Comparison of ENCODE assay signal across 15 mouse cellular contexts in the genomic region with DNA sequence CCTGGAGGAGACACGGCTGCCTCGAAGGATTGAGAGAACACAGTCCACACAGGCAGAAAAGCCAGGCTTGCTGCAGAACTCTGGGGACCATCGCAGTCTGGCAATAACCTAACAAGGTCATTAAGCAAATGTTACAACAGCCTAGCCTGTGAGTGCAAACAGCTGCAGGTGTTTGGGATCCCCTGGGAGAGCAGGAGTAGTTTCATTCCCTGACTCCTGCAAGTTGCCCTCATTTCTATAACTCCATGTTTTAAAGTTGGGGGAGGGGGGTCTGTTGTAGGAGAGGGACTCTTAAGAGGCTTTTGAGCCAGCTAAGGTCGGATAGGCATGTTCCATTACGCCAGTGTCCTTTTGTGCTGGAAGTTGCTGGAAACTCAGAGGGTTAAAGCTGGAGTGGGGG. TPM values are rescaled to one million over a fixed set of nuclear protein-coding genes. Genes with fewer than 3 reads are reported as not detected.
DNase-seq lines count a peak whose midpoint lies in the region; ATAC-seq and TF ChIP-seq lines count a peak whose summit lies in the region.
"Had no signal": no experiment of that assay in that cellular context is flagged by ENCODE, and none has a peak within 500 bp of the region (broad histone marks: within the 10 kb centered on the region; RNA-seq: fewer than 3 reads in every experiment).

No protein-coding gene starts in this region.

- peak; percentile 91 for DNase-seq in heart, adult 11 months
- DNase-seq in MN1 (ENCODE audit: low spot score): peak; percentile 86
- DNase-seq in thymus, postnatal 36 days: no peak
- no peak for DNase-seq in lung, adult 2 months
- no peak for DNase-seq in layer of hippocampus, postnatal 36 days
- DNase-seq: kidney, postnatal 4 days had no signal

- WGBS in heart, embryonic 11.5 days (ENCODE audit: insufficient replicate concordance): 50% methylated on average over 5 of the region's 5 CpGs
- WGBS in embryonic facial prominence, embryonic 13.5 days: 41% methylated on average over 5 of the region's 5 CpGs
- WGBS in limb, embryonic 13.5 days: 6% methylated on average over 5 of the region's 5 CpGs
- WGBS in lung, adult 2 months: 48% methylated on average over 5 of the region's 5 CpGs

- no peak overlapping the region for H3K4me3 ChIP-seq in heart, embryonic 11.5 days (ENCODE audit: low read depth, low read length)
- no peak overlapping the region for H3K4me3 ChIP-seq in embryonic facial prominence, embryonic 13.5 days
- H3K4me3 ChIP-seq in limb, embryonic 13.5 days: no peak overlapping the region
- no peak overlapping the region for H3K4me3 ChIP-seq in lung, adult 2 months (replicated peaks; ENCODE audit: extremely low read depth, low read depth, low read length)
- H3K4me3 ChIP-seq: left cerebral cortex, adult 2 months; liver, embryonic 15.5 days had no signal

- H3K36me3 ChIP-seq in heart, embryonic 11.5 days (ENCODE audit: control insufficient read depth, insufficient read depth, low read length): no peaks in the 10 kb centered on the region
- no peaks in the 10 kb centered on the region for H3K36me3 ChIP-seq in embryonic facial prominence, embryonic 13.5 days
- H3K36me3 ChIP-seq in limb, embryonic 13.5 days: no peaks in the 10 kb centered on the region
- H3K36me3 ChIP-seq: liver, embryonic 15.5 days had no signal

- no peak for TF ChIP-seq POLR2A in lung, adult 2 months (IDR thresholded peaks at IDR 0.05; ENCODE audit: borderline replicate concordance, extremely low read depth, low read depth, low read length)

- H3K9ac ChIP-seq in heart, embryonic 11.5 days (ENCODE audit: low read depth, low read length): no peak overlapping the region
- H3K9ac ChIP-seq in embryonic facial prominence, embryonic 13.5 days: no peak overlapping the region
- no peak overlapping the region for H3K9ac ChIP-seq in limb, embryonic 13.5 days
- H3K9ac ChIP-seq: liver, embryonic 15.5 days had no signal

- H3K4me1 ChIP-seq in heart, embryonic 11.5 days (ENCODE audit: control insufficient read depth, insufficient read depth, low read length): 0 out of 2 replicates have a peak, but pooled peaks cover 2% of the 10 kb centered on the region
- peaks cover 16% of the 10 kb centered on the region for H3K4me1 ChIP-seq in embryonic facial prominence, embryonic 13.5 days
- peaks cover 34% of the 10 kb centered on the region for H3K4me1 ChIP-seq in limb, embryonic 13.5 days
- no peaks in the 10 kb centered on the region for H3K4me1 ChIP-seq in lung, adult 2 months (ENCODE audit: control insufficient read depth, insufficient read depth, low read length)
- H3K4me1 ChIP-seq: liver, embryonic 15.5 days had no signal

- peaks cover 5% of the 10 kb centered on the region for H3K27me3 ChIP-seq in heart, embryonic 11.5 days (ENCODE audit: control insufficient read depth, insufficient read depth, low read length)
- H3K27me3 ChIP-seq in embryonic facial prominence, embryonic 13.5 days: no peaks in the 10 kb centered on the region
- H3K27me3 ChIP-seq in limb, embryonic 13.5 days: no peaks in the 10 kb centered on the region
- H3K27me3 ChIP-seq: liver, embryonic 15.5 days had no signal

- no peak for TF ChIP-seq CTCF in lung, adult 2 months (IDR thresholded peaks at IDR 0.05; ENCODE audit: insufficient read depth, low read length)

- no peak overlapping the region for H3K4me2 ChIP-seq in heart, embryonic 11.5 days
- H3K4me2 ChIP-seq in embryonic facial prominence, embryonic 13.5 days: no peak overlapping the region
- H3K4me2 ChIP-seq in limb, embryonic 13.5 days (replicated peaks): peak overlapping the region; percentile 52
- H3K4me2 ChIP-seq: liver, embryonic 15.5 days had no signal

- no peaks in the 10 kb centered on the region for H3K9me3 ChIP-seq in heart, embryonic 11.5 days (replicated peaks; ENCODE audit: control insufficient read depth, low read length)
- H3K9me3 ChIP-seq in embryonic facial prominence, embryonic 13.5 days: no peaks in the 10 kb centered on the region
- peaks cover 4% of the 10 kb centered on the region; the same call in 1 of the 2 replicates for H3K9me3 ChIP-seq in limb, embryonic 13.5 days
- H3K9me3 ChIP-seq: liver, embryonic 15.5 days had no signal

- H3K27ac ChIP-seq in heart, embryonic 11.5 days (ENCODE audit: low read depth, low read length): no peak overlapping the region
- peak overlapping the region; percentile 34 for H3K27ac ChIP-seq in embryonic facial prominence, embryonic 13.5 days
- H3K27ac ChIP-seq in limb, embryonic 13.5 days: peak overlapping the region; percentile 95; the same call in 1 of the 2 replicates
- H3K27ac ChIP-seq: left cerebral cortex, adult 2 months; liver, embryonic 15.5 days had no signal

- no peak for ATAC-seq in heart, embryonic 11.5 days (replicated peaks; ENCODE audit: insufficient number of reproducible peaks, low FRiP score, low TSS enrichment)
- ATAC-seq in embryonic facial prominence, embryonic 13.5 days (ENCODE audit: insufficient number of reproducible peaks, insufficient read depth, low FRiP score, low TSS enrichment, low read depth): no peak
- peak; percentile 88 for ATAC-seq in limb, embryonic 13.5 days (ENCODE audit: low FRiP score, low read depth)
- ATAC-seq: forebrain, embryonic 14.5 days had no signal

RNA-seq across cellular contexts. Expression of gene 1700069L16Rik, which starts 30.2 kb away (rescaled TPM):
- not detected in 2 replicates for polyA plus RNA-seq in heart, embryonic 11.5 days (2014; fragmentation: Nextera tagmentation; extraction: Ambion mirVana)
- polyA plus RNA-seq in embryonic facial prominence, embryonic 13.5 days (2015; fragmentation: Nextera tagmentation; extraction: Ambion mirVana): not detected in 2 replicates
- polyA plus RNA-seq in limb, embryonic 13.5 days (2015; fragmentation: Nextera tagmentation; extraction: Ambion mirVana): not detected in 2 replicates
- not detected in 2 replicates for polyA plus RNA-seq in lung, adult 2 months (2012; rRNA removed)
- total RNA-seq in layer of hippocampus, postnatal 36 days (2021): not detected
- total RNA-seq: common myeloid progenitor, adult 5-6 weeks; hematopoietic stem cell, adult 5-6 weeks; left cerebral cortex, adult 2 months had no signal
- polyA plus RNA-seq: forebrain, embryonic 14.5 days; liver, embryonic 15.5 days; urinary bladder, adult 2 months had no signal

RNA-seq across cellular contexts. Expression of gene Ficd, which starts 41.2 kb away (rescaled TPM):
- 2.8 and 4.1 TPM in 2 replicates for polyA plus RNA-seq in heart, embryonic 11.5 days (2014; fragmentation: Nextera tagmentation; extraction: Ambion mirVana)
- 6.2 and 6.6 TPM in 2 replicates for polyA plus RNA-seq in embryonic facial prominence, embryonic 13.5 days (2015; fragmentation: Nextera tagmentation; extraction: Ambion mirVana)
- 5.8 and 6.4 TPM in 2 replicates for polyA plus RNA-seq in limb, embryonic 13.5 days (2015; fragmentation: Nextera tagmentation; extraction: Ambion mirVana)
- polyA plus RNA-seq in lung, adult 2 months (2012; rRNA removed): 10.6 and 10.7 TPM in 2 replicates
- total RNA-seq in layer of hippocampus, postnatal 36 days (2021): 10 to 100 TPM; 11.8 to 12.6 TPM

RNA-seq across cellular contexts. Expression of gene Cmklr1, which starts 44.2 kb away (rescaled TPM):
- 1.7 and 1.8 TPM in 2 replicates for polyA plus RNA-seq in heart, embryonic 11.5 days (2014; fragmentation: Nextera tagmentation; extraction: Ambion mirVana)
- 4.5 and 5.3 TPM in 2 replicates for polyA plus RNA-seq in embryonic facial prominence, embryonic 13.5 days (2015; fragmentation: Nextera tagmentation; extraction: Ambion mirVana)
- polyA plus RNA-seq in limb, embryonic 13.5 days (2015; fragmentation: Nextera tagmentation; extraction: Ambion mirVana): 3.6 and 3.7 TPM in 2 replicates
- polyA plus RNA-seq in lung, adult 2 months (2012; rRNA removed): 271 and 341 TPM in 2 replicates
- 1 to 10 TPM; 4.0 TPM for total RNA-seq in layer of hippocampus, postnatal 36 days (2021)
- total RNA-seq: hematopoietic stem cell, adult 5-6 weeks had no signal

Comparison
In these comparisons a context has a peak if more than half of its experiments do, and no peak if none do; other contexts are left out.
1. DNase-seq: peak in heart, adult 11 months (single experiment) and MN1 (single experiment); none in thymus, postnatal 36 days (0 of 2), lung, adult 2 months (single experiment) and layer of hippocampus, postnatal 36 days (0 of 2).
2. RNA of gene Cmklr1, which starts 44.2 kb away (polyA plus RNA-seq): 271 to 341 TPM in lung, adult 2 months; 4.5 to 5.3 TPM in embryonic facial prominence, embryonic 13.5 days, 3.6 to 3.7 TPM in limb, embryonic 13.5 days and 1.7 to 1.8 TPM in heart, embryonic 11.5 days; every median in the first group is over 10 times any median in the second.